Mouse (Mus musculus) cerebellum, adult 11-12 months (tissue): Measurements from ENCODE around the gene Tfip11.
A peak's percentile ranks its signal among the peaks of the same experiment; 100 is the strongest.

Experiments used
- DNase-seq: peaks from one replicate; pipeline ENCODE4 v3.0.0; 2022

Tfip11 gene

DNA sequence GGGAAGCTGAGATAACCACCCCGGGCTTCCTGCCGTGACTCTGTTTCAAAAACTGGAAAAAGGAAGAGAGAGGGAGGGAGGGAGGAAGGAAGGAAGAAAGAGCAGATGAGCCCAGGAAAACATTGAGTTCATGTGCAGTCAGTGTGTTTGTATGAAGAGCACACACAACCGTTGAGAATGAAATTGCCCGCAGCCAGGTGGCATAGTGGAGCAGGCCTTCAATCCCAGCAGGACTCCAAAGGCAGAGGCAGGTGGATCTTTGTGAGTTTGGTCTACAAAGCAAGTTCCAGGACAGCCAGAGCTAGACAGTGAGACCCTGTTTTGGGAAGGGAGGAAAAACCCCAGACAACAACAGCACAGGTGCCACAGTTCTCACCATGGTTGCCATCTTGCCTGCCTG, 41.2 kb downstream of the Tfip11 start:
- DNase-seq = no peak

DNA sequence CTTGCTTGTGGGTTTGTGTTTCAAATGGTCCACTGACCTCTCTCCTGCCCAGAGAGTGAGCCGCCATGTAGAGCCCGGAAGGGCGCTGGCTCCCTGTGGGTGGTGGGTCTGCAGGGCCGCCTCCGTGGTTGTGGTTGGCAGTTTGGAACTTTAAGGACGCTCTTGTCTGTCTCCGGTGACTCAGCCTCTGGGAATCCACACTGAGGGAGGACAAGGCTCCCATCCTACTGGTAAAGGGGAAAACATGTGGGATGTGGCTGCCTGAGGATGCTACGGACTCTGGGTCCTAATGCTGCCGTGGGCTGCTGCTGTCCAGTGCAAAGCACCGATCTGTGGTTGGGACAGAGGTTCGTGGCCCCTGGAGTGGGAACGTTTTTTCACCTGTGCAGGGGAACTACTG, 41.8 kb downstream of the Tfip11 start:
- DNase-seq = no peak

DNA sequence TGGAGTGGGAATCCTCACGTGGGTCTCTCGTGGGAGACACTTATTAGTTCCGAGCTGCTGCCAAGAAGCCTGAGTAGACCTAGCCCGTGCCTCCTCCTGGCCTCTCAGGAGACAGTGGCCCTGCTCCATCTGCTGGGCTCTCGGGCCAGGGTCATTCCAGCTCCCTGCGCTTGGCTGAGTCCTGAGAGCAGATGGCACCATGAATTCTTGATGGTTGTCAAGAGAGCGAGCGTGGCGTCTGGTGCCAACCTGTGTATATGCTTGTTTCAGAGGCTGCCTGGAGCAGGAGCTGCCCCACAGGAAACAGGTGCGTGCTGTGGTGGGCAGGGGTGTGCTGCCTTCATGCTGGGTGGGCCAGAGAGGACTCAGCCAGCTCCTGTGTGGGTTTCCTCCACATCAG, 42.5 kb downstream of the Tfip11 start:
- DNase-seq = peak; percentile 96

DNA sequence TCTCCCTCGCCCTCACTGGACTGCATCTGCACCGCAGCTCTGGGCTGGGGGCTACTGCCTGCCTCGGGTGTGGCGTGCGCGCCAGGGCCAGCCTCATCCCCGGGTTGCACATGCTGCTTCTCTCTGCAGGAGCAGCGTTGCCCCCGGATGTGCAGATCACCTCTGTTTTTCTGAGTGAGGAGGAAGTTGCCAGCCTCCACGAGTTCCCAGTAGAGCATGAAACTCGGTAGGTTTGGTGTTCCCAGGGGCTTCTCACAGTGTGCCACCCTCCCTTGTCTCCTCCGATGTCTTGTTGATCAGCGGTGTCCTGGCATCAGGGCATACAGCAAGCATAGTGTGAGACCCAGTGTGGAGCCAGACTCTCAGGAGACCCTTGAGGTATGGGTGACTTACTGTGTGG, 43.2 kb downstream of the Tfip11 start:
- DNase-seq = peak; percentile 54

DNA sequence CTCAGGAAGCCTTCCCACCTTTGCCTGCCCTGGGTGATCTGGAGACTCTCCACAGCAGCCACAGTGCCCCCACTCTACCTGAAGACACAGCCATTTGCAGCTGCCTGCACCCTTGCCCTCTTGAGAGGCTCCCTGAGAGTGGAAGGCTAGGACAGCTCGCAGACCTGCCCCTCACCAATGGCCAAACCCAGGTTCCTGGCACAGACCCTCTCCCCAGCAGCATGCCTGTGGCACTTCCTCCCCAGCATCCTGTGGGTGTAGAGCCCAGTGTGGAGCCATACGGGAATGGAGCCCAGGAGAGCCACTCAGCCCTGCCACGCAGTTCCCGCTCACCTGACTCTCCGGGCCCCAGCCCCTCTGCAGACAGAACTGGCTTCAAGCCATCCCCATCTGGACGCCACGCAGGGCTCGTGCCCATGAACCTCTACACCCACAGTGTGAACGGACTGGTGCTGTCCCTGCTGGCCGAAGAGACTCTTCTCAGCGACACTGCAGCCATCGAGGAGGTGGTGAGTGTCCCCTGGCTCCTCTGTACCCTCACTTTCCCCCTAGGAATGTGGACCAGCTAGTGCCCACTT, 44.2 kb downstream of the Tfip11 start:
- peak; percentile 70 for DNase-seq

DNA sequence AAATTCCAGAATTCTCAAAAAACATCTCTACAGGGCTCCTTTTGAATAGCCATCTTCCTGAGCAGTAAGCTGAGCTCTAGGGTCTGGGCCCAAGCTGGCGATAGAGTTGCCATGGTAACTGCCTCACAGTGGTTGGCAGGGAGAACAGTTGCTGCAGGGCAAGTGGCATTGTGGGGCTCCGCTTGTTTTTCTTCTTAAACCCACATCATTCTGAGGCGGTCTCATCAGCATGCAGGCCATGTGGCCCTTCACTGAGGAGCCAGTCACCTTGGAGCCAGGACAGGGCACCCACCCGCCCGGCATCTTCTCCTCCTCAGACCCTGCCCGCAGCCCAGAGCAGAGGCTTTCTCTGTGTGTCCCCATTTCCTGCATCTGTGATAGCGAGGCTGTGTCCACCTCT, 45.8 kb downstream of the Tfip11 start:
- DNase-seq = peak; percentile 79

DNA sequence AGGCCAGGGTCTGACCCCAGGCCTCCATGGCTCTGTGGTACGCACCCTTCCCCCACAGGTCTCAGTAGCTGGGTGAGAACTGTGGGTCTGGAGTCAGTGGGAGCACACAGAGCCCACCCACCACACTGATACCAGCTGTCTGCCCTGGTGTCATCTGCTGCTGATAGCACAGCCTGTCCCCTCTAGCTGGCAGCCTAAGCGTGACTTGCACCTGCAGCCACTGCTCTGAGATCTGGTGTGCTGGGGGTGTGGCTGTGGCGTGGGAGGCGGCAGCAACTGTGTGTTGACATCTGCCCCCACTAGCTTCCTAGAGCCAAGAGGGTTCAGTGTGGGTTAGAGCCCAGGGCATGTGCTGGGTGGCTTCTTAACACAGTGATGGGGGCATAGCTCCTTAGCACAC, 50.0 kb downstream of the Tfip11 start:
- DNase-seq = no peak

DNA sequence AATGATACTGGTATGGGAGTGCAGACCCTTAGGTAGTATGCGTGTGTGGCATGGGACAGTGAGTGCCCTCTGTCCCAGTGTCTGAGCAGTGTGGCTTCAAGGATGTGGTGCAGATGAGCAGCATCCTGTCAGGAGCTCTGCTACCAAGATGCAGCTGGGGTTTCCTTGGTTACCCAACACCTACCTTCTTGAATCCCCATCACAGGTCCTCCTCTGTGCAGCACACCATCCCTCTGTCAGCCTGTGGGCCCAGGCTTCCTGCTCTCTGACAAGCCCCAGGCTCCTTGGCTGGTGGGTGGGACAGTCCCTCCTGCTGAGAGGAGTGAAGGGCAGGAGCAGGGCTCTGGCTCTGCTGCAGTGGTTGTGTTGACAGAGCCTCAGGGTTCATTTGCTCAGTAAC, 51.2 kb downstream of the Tfip11 start:
- DNase-seq = no peak

DNA sequence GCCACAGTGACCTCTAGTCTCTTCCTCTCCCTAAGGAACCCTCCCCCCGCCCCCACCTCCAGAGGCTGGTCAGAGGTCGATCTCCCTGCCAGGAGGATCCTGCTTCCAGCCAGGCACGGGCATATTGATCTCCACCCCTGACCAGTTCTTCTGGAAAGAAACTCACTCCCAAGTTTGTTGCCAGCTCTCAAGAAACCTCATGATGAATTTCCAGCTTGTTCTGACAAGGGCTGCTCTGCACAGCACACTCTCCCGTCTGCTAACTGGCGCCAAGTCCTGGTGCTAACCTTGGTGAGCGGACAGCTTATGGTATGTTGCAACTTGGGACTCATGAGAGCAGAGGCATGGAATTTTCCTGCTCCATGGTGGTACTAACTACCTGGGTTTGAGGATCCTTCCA, 52.6 kb downstream of the Tfip11 start:
- no peak for DNase-seq

DNA sequence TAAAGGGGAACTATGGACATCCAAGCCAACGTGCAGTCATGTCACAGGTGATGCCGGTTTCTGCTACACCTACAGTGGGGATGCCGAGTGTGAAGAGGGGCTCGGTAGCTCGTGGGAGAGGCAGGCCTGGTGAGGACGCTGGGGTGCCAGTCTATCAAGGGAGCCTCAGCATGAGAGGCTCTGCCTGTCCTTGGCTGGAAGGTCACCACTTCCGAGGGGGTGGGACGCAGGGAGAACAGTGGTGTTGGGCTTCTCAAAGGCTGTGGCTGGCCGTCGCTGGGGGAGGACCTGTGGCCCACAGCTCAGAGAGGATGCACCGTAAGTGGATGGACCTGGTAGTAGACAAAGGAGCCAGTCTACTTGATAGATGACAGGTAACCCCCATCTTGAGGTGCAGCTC, 55.0 kb downstream of the Tfip11 start:
- DNase-seq = no peak

DNA sequence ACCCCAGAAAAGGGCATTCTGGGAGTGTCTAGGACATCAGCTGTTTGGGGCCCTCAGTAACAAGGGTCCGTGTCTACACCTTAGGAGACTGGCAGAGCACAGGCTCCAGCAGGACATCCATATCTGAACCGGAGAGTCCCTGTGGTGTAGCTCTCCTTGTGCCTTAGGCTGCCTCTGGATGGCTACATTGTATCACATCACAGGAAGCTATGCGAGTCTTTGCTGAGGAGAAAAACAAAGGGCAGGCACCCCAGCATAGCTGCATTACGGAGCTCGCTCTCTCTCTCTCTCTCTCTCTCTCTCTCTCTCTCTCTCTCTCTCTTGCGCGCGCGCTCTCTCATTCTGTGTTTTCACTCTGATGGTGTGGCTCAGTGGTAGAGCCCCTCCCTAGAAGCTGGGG, 55.9 kb downstream of the Tfip11 start:
- DNase-seq = no peak

DNA sequence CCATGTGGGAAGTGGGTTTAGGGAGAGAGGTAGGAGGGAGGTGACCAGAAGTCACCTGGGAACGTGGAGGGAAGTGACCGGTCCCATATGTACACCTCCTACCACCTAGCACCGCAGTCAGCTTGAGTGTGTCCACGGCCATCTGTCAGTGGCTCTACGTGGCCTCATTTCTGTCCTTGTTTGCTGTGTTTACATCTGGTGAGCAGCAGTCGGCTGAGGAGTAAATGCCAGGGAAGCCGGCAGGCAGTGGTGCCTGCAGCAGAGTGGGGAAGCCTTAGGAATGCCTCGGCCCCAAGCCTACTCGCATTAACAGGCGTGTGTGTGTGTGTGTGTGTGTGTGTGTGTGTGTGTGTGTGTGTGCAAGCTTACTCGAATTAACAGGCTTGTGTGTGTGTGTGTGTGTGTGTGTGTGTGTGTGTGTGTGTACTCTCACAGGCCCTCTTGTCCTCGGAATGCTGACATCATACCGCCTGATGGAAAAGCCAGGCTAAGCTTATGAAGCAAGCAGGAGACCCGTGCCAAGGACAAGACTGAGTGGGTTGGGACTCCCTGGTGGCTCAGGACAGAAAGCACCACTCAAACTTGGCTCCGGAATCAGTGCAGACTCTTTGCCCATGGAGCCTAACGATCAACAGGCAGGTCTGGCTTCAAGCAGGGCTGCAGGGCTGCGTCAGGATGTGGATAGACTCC, 56.6 kb downstream of the Tfip11 start:
- DNase-seq = peak; percentile 60

DNA sequence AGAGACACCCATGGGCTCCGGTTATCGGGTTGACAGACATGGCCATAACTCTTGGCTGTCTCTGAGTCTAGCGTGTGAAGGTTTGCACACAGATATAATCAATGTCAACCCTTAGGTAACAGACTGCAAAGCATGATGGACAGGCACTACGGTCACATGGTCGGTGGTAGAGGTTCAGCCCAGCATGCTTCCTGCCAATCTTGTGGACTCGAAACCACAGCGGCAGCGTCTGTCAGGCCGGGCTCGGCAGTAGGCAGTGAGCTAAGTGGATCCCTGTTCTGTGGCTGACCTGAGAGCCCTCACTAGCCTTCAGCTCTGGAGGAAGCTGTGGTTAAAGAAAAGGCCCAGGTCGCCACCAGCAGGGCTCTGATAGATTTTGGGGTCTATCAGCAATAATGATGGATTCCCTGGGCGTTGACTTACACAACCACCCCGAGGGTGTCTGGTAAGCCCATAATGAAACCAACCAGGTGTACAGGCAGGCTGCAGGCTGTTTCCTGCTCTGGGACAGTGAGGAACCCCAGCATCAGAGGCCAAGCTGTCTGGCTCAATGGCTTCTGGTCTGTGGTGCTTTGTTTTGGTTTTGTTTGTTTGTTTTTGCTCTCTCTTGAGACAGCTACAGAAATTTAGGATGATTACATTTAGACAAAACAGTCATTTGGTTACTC, 58.8 kb downstream of the Tfip11 start:
- no peak for DNase-seq

DNA sequence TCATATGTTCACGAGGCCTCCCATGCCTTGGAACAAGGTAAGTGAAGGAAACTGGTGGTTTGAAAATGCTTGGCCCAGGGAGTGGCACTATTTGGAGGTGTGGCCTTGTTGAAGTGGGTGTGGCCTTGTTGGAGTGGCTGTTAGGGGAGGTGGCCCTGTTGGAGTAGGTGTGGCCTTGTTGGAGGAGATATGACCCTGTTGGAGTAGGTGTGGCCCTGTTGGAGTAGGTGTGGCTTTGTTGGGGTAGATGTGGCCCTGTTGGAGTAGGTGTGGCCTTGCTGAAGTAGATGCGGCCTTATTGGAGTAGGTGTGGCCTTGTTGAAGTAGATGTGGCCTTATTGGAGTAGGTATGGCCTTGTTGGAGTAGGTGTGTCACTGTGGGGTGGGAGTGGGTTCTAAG, 59.8 kb downstream of the Tfip11 start:
- no peak for DNase-seq
